Mouse (Mus musculus) olfactory bulb, adult 2 months (tissue): Measurements from ENCODE around the gene Smurf1. TPM values are rescaled to one million over a fixed set of nuclear protein-coding genes. Genes with fewer than 3 reads are reported as not detected.
A peak's percentile ranks its signal among the peaks of the same experiment; 100 is the strongest.

Experiments used
- H3K27ac ChIP-seq: fragments of 200-500 bp; 2 replicates; pipeline ENCODE4 v1.5.1; 2012; ENCODE audit warnings: low read depth, low read length; ENCODE audit not compliant: insufficient read depth
- H3K4me1 ChIP-seq: fragments of 200-500 bp; 2 replicates; pipeline ENCODE4 v1.6.1; 2012; ENCODE audit warnings: low read length; ENCODE audit not compliant: control insufficient read depth, insufficient read depth
- H3K4me3 ChIP-seq: fragments of 200-500 bp; 2 replicates; pipeline ENCODE4 v1.5.1; 2012; ENCODE audit warnings: mild to moderate bottlenecking, low read depth, low read length, moderate library complexity; ENCODE audit not compliant: insufficient read depth
- CTCF ChIP-seq: fragments of 200-500 bp; IDR thresholded peaks from 2 replicates; pipeline ENCODE4 v1.5.1; 2012; ENCODE audit warnings: low read depth, mild to moderate bottlenecking, low read length, moderate library complexity; ENCODE audit not compliant: insufficient read depth
- POLR2A ChIP-seq: fragments of 200-500 bp; IDR thresholded peaks from 2 replicates; pipeline ENCODE4 v1.6.1; 2012; ENCODE audit warnings: mild to moderate bottlenecking, low read depth, low read length, moderate library complexity; ENCODE audit not compliant: insufficient read depth
- WGBS: fragments of 180-500 bp; shearing (Covaris S2); methylation state at CpG from one replicate; pipeline ENCODE4 v1.1.7; 2018; 5-methylcytosine and 5-hydroxymethylcytosine counted together
- polyA plus RNA-seq: library from polyadenylated mRNA; stranded (reverse); fragments of >200 nt; gene quantifications from 2 replicates; pipeline ENCODE4 v1.2.4, GENCODE M21; 2012; ENCODE audit warnings: low replicate concordance; ENCODE audit not compliant: missing spikeins, insufficient read depth, insufficient read length

Smurf1 gene
- polyA plus RNA-seq, 1 experiment: not detected

DNA sequence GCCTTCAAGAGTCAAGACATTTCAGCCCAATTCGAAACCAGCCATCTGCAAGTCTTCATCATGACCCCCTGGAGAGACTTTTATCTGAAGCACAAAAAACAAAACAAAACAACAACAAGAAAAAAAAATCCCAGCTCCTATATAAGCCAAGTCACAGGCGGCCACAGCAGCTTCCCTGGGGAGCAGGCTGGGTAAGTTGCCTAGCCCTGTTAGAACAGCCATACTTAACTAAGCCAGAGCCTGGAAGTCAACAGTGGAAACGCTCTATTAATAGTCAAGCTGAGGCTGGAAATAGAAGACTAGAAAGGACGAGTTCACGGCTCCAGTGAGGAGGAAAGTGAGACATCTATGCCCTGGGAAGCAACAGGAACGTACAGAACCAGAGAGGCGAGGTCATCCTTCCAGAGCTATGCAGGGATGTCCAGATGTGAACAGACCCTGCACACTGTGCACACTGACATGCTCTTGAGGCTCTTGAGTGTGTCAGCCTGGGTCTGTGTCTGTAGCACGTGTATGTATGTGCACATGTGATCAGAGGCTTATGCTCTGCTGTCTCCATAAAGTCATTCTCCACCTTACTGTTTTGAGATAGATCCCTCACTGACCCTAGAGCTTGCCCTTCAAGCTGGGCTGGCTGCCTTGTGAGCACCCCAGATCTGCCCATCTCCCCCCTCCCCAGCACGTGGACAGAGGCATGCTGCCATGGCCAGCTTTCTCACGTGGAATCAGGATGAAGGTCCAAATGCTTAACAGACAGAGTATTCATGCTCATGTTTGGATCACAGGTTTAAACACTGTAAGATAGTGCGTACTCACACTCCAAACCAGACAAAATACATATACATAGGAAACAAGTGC lies 36.6 kb downstream of the Smurf1 start:
- Histone ChIP-seq H3K27ac (peak overlapping the region; percentile 13; the same call in 1 of the 2 replicates), H3K4me3 (no peak overlapping the region), H3K4me1 (peaks cover 22% of the 10 kb centered on the region)
- 32% methylated on average over 11 of the region's 11 CpGs for WGBS
- no peak for TF ChIP-seq POLR2A
- TF ChIP-seq CTCF: no peak

DNA sequence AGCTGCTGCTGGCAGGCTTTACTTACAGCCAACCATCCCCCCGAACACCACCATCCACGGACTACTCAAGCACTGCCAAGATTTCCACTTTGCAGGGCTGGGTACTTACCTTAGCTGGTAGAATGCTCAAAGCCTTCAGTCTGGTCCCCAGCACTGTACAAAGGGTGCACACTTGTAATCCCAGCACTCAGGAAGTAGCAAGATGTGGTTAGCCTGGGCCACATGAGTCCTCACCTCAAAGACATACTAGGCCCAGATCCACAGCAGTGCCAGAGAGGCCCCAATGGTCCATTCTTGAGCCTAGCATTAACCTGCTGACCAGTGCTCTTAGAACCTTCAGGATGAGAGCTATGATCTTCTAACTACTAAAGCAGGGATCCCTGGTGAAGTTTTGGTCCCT lies 39.4 kb downstream of the Smurf1 start:
- H3K4me1 ChIP-seq: peaks cover 33% of the 10 kb centered on the region
- H3K27ac ChIP-seq: no peak overlapping the region
- no peak for TF ChIP-seq CTCF
- no peak for TF ChIP-seq POLR2A
- 88% methylated on average over 2 of the region's 2 CpGs for WGBS
- H3K4me3 ChIP-seq: no peak overlapping the region

DNA sequence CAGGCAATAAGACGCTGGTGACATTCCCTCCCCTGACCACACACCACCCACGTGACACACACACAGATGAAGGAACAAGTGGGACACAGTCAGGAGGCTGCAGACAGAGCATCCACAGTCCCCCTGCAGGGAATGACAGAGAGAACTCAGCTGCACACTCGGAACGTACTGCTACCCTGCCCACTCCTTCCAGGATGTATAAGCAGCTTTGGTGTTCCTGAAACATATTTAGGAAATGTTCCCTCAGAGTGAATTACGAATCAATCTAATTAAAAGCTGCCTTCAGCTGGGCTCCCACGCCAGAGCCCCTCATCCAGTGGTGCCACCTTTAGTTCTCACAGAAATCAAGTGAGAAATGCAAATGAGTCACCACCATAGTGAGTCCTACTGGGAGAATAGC lies 42.3 kb downstream of the Smurf1 start:
- WGBS: 21% methylated on average over 6 of the region's 6 CpGs
- TF ChIP-seq CTCF (no peak), POLR2A (no peak)
- Histone ChIP-seq H3K27ac (no peak overlapping the region), H3K4me1 (peaks cover 30% of the 10 kb centered on the region), H3K4me3 (no peak overlapping the region)

DNA sequence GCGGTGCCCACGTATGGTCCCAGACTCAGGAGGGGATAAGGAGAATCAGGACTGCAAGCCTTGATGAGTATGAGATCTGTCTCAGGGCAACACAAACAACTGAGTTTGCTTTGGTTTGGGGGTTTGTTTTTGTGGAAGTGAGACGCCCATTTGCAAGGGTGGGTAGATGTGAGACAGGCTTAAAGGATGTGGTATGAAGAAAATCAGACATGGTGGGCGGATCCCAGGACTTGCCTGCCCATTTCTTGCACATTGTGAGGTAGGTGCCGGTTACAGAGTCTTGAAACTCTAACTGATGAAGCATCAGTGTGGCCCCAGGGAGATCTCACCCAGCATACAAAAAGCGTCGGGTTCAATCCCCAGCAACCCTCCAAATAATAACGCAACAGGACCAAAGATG lies 45.9 kb downstream of the Smurf1 start:
- 95% methylated on average over 8 of the region's 8 CpGs for WGBS
- TF ChIP-seq POLR2A: no peak
- TF ChIP-seq CTCF: no peak
- Histone ChIP-seq H3K27ac (no peak overlapping the region), H3K4me3 (no peak overlapping the region), H3K4me1 (peaks cover 33% of the 10 kb centered on the region)

DNA sequence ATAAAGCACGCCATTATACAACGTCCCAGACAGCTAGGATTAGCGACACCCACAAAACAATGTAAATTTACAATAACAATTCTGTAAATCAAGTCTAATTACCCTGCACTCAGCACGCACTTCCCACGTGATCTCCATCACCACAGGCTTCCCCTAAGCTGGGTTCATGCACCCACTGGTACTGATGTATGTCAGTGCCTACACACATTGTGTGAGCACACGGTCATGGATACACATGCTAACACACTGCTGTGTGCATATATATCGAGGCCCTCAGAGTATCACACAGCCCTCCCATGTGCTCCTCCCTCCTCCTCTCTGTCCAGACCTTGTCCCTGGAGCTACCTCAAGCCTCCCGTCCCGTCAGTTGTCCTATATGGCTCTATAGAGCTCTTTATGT lies 46.5 kb downstream of the Smurf1 start:
- Histone ChIP-seq H3K4me1 (peaks cover 35% of the 10 kb centered on the region), H3K4me3 (no peak overlapping the region), H3K27ac (no peak overlapping the region)
- 60% methylated on average over 9 of the region's 9 CpGs for WGBS
- no peak for TF ChIP-seq CTCF
- no peak for TF ChIP-seq POLR2A

DNA sequence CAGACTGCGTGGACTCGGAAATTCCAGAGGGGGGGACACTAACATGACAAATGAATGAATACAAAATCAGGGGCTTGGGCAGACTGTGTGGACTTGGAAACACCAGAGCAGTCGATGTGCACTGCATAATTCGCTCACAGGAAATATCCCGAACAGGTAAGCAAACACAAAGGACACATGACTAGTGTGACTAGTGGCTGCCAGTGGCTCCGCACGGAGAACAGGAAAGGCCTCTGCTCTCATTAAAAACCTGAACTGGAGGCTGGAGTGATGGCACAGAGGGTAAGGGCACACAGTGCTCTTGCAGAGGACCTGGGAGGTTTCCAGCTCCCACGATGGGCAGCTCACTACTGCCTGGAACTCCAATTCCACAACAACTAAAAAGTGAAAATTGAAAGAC lies 47.4 kb downstream of the Smurf1 start:
- no peak overlapping the region for H3K4me3 ChIP-seq
- no peak for TF ChIP-seq POLR2A
- WGBS: 82% methylated on average over 8 of the region's 8 CpGs
- H3K4me1 ChIP-seq: peaks cover 36% of the 10 kb centered on the region
- H3K27ac ChIP-seq: no peak overlapping the region

DNA sequence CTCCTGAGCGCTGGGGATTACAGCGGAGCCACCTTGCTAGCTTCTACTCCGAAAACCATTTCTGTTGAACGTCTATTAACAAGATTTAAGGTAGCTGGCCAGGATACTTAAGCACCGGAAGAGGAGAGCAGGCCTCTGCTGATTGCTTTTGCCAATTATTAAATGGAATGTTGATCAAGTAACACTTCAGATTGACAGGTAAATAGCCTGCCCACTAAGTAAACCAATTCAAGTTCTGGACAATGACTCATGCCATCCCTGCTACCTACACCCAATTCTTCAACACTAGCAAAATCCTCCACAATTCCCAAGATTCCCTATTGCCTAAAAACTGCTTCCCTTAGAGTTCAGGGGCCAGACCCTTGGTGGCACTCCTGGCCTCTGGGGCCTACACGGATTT lies 48.5 kb downstream of the Smurf1 start:
- WGBS: 97% methylated on average over 6 of the region's 6 CpGs
- H3K4me3 ChIP-seq: no peak overlapping the region
- TF ChIP-seq CTCF (no peak), POLR2A (no peak)
- peaks cover 30% of the 10 kb centered on the region for H3K4me1 ChIP-seq
- no peak overlapping the region for H3K27ac ChIP-seq

DNA sequence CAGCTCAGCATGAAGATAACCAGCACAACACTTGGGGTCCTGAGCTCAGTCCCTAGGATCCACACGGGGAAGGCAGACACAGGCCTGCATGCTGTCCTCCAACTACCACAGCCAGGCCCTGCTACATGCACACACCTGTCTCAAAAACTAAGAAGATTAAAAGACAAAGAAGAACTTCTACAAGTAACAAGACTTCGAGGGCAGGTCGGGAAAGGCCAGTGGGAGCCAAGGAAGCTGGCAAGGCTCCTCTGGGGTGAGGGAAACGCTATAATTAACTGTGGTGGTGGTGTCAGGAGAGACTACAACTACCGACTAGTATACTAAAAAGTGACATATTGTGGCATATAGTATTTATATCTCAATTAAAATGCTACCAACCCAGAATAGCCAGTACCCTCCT lies 49.8 kb downstream of the Smurf1 start:
- Histone ChIP-seq H3K4me1 (peaks cover 26% of the 10 kb centered on the region), H3K27ac (no peak overlapping the region), H3K4me3 (no peak overlapping the region)
- WGBS: 63% methylated on average over 5 of the region's 5 CpGs
- TF ChIP-seq CTCF (no peak), POLR2A (no peak)

DNA sequence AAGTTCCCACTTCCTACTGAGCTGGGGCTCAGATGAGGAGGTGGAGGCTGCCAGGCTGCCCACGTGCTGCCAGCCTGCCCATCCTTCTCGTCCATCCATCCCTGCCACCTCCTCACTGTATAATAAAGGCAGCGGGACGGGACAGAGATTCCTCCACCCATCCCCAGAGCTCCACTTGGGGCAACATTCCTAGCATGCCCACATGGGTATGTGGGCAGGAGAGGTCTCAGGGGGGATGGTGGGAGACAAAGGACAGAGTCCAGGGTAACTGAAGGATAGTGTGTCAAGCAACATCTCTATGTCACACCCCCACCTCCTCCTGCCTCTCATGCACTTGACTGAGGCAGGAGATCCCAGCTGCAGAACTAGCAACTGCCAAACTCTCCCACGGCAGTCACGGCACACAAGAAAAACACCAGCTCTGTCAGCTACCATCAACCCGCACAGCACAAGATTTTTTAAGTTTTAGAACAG lies 51.2 kb downstream of the Smurf1 start:
- WGBS: 36% methylated on average over 7 of the region's 7 CpGs
- H3K27ac ChIP-seq: no peak overlapping the region
- TF ChIP-seq POLR2A: no peak
- TF ChIP-seq CTCF: no peak

More for the DNA sequence above, 51.2 kb downstream of the Smurf1 start:
- Histone ChIP-seq H3K4me1 (peaks cover 19% of the 10 kb centered on the region), H3K4me3 (no peak overlapping the region)
